Mouse (Mus musculus) spleen, postnatal 4 days (tissue): Measurements from ENCODE around the gene Dync1i2.

ENCODE experiments used
- DNase-seq, 2 experiments: peaks; one replicate each; pipeline ENCODE4 v3.0.0; 2022; ENCODE audit warnings: low spot score in 2 of 2

Dync1i2 gene

GRCm38 (mm10) chr2:71211591-71212359, at the start of gene Dync1i2:
Gene Dync1i2 (plus strand): TSS chr2:71211706.
- DNase-seq, result peak; percentile 87 to 91

- no peak for DNase-seq
Measured at GRCm38 (mm10) chr2:71162831-71163621, 48.5 kb upstream of the Dync1i2 start.

DNA sequence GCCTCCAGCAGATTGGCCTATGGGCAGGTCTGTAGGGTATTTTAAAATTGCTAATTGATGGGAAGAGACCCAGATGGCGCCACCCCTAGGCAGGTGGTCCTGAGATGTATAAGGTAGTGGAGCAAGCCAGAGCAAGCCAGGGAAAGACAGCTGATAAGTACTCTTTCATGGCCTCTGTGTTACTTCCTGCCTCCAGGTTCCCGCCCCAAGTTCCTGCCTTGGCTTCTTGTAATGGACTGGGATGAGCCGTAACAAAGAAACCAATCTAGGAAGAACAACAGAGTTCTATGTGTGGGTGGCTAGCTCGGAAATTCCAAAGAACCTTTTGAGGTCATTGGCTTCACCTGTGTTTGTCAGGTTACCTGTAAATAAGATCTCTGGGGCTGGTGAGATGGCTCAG, 44.3 kb upstream of the Dync1i2 start:
- no peak for DNase-seq

GRCm38 (mm10) chr2:71168461-71169021, 43.0 kb upstream of the Dync1i2 start:
- DNase-seq, result no peak

DNA sequence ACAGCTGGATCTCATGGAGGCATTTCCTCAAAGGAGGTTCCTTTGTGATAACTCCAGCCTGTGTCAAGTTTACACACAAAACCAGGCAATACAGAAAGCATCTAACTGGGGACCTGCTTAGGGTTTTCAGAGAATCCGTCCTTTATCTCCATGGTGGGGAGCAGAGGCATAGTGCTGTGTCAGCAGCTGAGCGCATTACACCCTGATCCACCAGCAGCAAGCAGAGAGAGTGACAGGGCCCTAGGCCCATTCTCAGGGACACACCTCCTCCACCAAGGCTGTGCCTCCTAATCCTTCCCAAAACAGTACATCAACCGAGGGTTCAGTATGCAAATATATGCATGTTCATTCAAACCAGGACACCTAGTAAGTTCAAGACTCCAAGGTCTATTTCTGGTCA, 38.5 kb upstream of the Dync1i2 start:
- no peak for DNase-seq

GRCm38 (mm10) chr2:71176329-71177249, 34.9 kb upstream of the Dync1i2 start:
- no peak for DNase-seq

DNA sequence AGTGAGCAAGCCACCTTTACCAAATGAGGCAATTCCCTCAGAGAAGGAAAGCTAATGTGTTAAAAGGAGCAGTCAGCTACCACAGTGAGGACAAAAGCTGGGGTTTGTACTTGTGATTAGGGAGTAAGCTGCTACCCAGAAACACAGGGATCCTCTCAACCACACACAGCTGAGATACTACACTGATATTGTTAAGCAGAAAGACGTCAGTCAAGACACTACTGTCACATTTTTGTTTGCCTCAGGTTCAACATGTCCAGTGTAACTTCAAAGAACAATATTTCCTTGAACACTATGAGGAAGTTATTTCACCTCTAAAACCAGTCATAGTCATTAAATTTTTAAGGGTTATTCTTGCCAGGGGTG, 34.3 kb upstream of the Dync1i2 start:
- no peak for DNase-seq

- no peak for DNase-seq
Measured at GRCm38 (mm10) chr2:71177760-71178159, 33.7 kb upstream of the Dync1i2 start.

DNA sequence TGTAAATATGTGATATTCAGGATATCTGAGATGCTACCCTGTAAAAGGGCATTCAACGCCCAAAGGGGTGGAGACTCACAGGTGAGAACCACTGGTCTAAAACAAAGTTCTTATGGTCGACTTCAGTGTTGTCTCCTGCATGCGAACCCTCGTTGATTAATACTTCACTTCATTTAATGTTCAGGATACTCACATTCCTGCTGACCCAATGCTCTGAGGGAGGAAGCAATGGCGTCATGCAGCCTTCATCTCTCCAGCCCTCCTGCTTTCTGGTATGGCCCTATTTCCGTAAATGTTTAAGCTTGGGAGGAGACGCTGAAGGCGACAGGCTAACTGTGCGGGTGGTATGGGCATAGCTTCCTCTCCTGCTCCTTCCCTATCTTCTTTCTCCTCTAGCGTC, 31.8 kb upstream of the Dync1i2 start:
- DNase-seq, result no peak

- no peak for DNase-seq
Measured at GRCm38 (mm10) chr2:71180566-71181217, 30.8 kb upstream of the Dync1i2 start.

DNA sequence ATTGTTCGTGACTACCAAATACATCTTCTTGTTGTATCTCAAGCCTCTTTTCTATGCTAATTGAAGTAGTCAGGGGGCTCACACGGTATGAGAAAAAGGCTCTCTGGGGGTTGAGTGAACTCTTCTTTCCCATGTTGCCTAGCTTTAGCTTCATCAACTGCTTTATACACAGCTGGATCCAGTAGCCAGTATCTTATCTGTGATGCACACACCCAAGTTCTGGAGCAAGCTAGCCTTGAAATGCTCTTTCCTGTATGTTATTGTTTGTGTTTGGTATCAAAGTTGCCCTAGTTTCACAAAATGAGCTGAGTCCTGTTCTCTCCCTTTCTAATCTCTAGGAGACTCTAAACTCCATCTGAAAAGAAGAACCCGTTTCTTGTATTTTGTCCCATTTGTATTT, 23.6 kb upstream of the Dync1i2 start:
- DNase-seq, result no peak

- no peak for DNase-seq
Measured at GRCm38 (mm10) chr2:71188861-71189260, 22.6 kb upstream of the Dync1i2 start.

DNA sequence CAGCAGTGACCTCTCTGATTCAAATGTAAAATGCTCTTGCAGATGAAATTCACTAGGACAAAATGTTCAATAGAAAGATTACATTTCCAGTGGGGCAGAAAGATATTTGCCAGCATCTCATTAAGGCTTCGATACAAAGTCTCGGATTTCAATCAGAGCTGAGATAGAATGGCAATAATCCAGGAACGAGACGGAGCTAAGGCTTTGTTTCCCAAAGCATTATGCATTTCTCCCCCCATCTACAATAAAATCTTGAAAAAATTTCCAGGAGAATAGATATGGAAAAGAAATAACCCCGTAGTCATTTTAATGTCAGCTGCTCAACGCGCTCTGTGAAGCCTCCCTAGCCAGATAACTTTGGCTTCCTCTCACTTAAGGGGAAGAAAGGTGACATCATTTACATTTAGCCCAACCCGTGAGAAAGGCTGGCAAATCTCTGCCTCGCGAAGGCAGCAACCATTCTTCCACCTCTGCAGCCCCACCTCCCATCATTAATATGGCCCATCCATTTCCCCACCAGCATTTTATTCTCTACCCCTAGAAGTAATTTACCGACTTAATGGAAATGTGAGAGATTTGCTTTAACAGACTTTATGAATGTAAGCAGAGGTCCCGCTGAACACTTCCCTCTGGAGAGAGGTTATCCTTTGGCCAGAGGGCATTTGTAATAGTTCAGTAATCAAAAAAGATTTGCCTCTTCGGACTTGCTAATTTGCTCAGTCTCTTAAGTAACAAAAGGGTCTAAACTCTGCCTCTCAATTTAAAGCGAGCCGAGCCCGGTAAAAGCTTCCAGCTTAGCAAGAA, 19.9 kb upstream of the Dync1i2 start:
- no peak for DNase-seq

DNA sequence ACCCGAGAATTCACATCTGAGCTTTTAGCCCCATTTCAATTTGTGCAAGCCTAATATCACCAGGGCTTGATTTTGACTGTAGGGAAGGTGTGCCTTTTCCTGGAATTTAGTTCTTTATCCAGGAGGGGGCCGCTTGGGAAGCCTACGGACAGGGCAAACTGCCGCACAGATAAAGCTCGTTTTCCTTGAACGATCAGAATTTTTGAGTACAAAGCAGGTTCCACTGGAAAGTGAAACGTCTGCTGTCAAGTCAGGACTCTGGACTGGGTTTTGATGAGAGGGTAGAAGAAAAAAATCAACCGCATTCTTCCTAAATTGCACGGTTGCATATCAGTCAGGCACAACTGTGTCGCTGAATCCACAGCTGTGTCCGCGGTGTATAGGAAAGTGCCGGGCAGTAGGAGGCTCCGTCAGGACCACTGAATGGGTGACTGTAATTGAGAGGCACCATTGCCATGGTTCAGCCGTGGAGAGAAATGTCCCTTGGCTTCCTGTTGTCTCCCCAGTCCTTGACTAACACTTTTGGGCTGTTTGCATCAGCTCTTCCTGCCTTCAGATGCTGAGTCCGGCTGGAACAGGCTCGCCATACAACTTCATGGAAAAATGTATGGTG, 19.2 kb upstream of the Dync1i2 start:
- no peak for DNase-seq

GRCm38 (mm10) chr2:71194137-71194960, 17.2 kb upstream of the Dync1i2 start:
- DNase-seq, result no peak

- no peak for DNase-seq
Measured at GRCm38 (mm10) chr2:71196947-71197346, 14.6 kb upstream of the Dync1i2 start.

GRCm38 (mm10) chr2:71198907-71199306, 12.6 kb upstream of the Dync1i2 start:
- no peak for DNase-seq

- DNase-seq, result no peak
Measured at GRCm38 (mm10) chr2:71200485-71200884, 11.0 kb upstream of the Dync1i2 start.

GRCm38 (mm10) chr2:71201886-71202285, 9.6 kb upstream of the Dync1i2 start:
- DNase-seq, result no peak
